Mouse (Mus musculus) megakaryocyte, embryonic 14.5 days (primary cell): ENCODE measurements around the gene Foxl1.

Experiments used
- FLI1 ChIP-seq: IDR thresholded peaks from 2 replicates; pipeline ENCODE4 v1.6.1; 2012; ENCODE audit warnings: low read length, inconsistent platforms, mixed read lengths
- GATA1 ChIP-seq: IDR thresholded peaks from 3 replicates; pipeline ENCODE4 v1.6.1; 2012; ENCODE audit warnings: mixed read lengths, low read length, inconsistent platforms, borderline replicate concordance

GRCm38 (mm10) chr8:121078721-121079120 is 49.0 kb upstream of the Foxl1 start:
- TF ChIP-seq GATA1: no peak
- TF ChIP-seq FLI1: no peak
